Mouse (Mus musculus) hindbrain, embryonic 10.5 days (tissue): ENCODE results near the gene Ythdf2. TPM values are rescaled to one million over a fixed set of nuclear protein-coding genes. Genes with fewer than 3 reads are reported as not detected.
A peak's percentile ranks its signal among the peaks of the same experiment; 100 is the strongest.

ENCODE experiments used
- DNase-seq: peaks from one replicate; pipeline ENCODE4 v3.0.0-alpha.2; 2017; ENCODE audit warnings: low spot score
- H3K27ac ChIP-seq: fragments of 300-500 bp; sonication (generic); 2 replicates; pipeline ENCODE4 v1.5.1; 2016; ENCODE audit warnings: mild to moderate bottlenecking, moderate library complexity
- H3K27me3 ChIP-seq: fragments of 300-500 bp; sonication (generic); 2 replicates; pipeline ENCODE4 v1.6.1; 2016; ENCODE audit warnings: mild to moderate bottlenecking; ENCODE audit not compliant: poor library complexity, insufficient read depth, severe bottlenecking
- H3K36me3 ChIP-seq: fragments of 300-500 bp; sonication (generic); 2 replicates; pipeline ENCODE4 v1.6.1; 2016; ENCODE audit warnings: mild to moderate bottlenecking, moderate library complexity
- H3K4me1 ChIP-seq: fragments of 300-500 bp; sonication (generic); replicated peaks from 2 replicates; pipeline ENCODE4 v1.6.1; 2016; ENCODE audit warnings: mild to moderate bottlenecking
- H3K4me3 ChIP-seq: fragments of 300-500 bp; sonication (generic); 2 replicates; pipeline ENCODE4 v1.5.1; 2016; ENCODE audit warnings: mild to moderate bottlenecking, moderate library complexity
- H3K9me3 ChIP-seq: fragments of 300-500 bp; sonication (generic); 2 replicates; pipeline ENCODE4 v1.6.1; 2016; ENCODE audit warnings: mild to moderate bottlenecking, moderate library complexity
- WGBS: fragments of 180-500 bp; shearing (Covaris S2); methylation state at CpG from one replicate; pipeline ENCODE4 v1.1.7; 2016; 5-methylcytosine and 5-hydroxymethylcytosine counted together
- polyA plus RNA-seq: library from polyadenylated mRNA; unstranded; fragments of >200 nt; fragmentation: Nextera tagmentation; extraction: Ambion mirVana; gene quantifications from 2 replicates; pipeline ENCODE4 v1.2.1, GENCODE M21; 2016

The Ythdf2 gene
- polyA plus RNA-seq, result 136 and 142 TPM in 2 replicates

GRCm38 (mm10) chr4:132211953-132212734 lies at the start of gene Ythdf2:
Gene Ythdf2 (minus strand): TSS chr4:132212303.
- peak within 1 kb of the TSS; percentile 96 for H3K4me3 ChIP-seq
- peaks cover 28% of the 10 kb centered on the region for H3K4me1 ChIP-seq
- H3K36me3 ChIP-seq, result peaks cover 36% of the 10 kb centered on the region
- WGBS, result 1% methylated on average over 78 of the region's 78 CpGs
- H3K27ac ChIP-seq, result peak within 1 kb of the TSS; percentile 100
- no peaks in the 10 kb centered on the region for H3K27me3 ChIP-seq
- H3K9me3 ChIP-seq, result no peaks in the 10 kb centered on the region
- DNase-seq, result peak; percentile 96

DNA sequence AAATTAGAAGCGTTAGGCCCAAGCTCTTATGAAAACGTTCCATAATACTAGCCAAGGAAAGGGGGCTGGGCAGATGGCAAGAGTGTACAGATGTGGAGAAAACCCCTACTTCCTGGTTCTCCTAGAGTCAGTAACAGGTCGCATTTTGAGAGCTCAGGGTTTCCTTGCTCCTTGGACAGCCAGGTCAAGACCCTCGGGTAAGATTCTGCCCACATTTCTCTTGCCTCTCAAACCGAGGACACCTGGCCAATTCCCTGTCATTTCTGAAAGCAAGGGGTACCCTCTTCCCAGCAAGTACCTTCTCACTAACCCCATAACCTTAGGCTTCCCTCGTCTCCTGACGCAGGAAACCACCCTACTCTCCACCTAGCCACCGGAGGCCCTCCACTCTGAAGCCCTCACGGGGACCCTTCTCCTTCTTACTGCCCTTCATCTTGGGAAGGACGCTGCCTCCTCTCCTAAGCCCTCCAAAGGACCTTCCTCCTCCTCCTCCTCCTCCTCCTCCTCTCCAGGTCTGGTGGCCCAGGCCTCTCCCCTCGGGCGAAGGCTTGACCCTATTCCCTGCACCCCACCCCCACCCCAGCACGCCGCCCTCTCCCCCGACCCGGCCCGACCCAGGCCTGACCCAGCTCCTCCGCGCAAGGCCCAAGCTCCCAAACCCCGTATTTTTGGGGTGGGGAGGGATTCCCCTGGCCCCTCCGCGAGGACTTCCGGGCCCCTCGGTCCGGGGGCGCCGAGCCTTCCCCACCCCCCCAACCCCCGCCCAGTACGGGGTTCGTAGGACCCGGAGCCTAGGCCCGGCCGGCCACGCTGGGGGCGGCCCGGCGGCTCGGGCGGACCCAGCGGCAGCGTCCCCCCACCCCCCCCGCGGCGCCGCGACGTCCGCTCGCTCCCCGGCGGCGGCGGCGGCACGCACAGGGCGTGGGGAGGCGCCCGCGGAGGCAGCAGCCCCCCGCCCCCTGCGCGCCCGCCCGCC lies 48.6 kb upstream of the Ythdf2 start:
- DNase-seq, result peak; percentile 61
- WGBS, result 3% methylated on average over 58 of the region's 64 CpGs

GRCm38 (mm10) chr4:132259248-132259647 lies 47.1 kb upstream of the Ythdf2 start:
- no peaks in the 10 kb centered on the region for H3K9me3 ChIP-seq
- peaks cover 26% of the 10 kb centered on the region for H3K4me1 ChIP-seq
- WGBS, result 94% methylated on average over 4 of the region's 4 CpGs
- DNase-seq, result no peak
- peaks cover 8% of the 10 kb centered on the region; the same call in 1 of the 2 replicates for H3K36me3 ChIP-seq
- peak overlapping the region; percentile 96; the same call in 1 of the 2 replicates for H3K4me3 ChIP-seq
- H3K27ac ChIP-seq, result no peak overlapping the region
- no peaks in the 10 kb centered on the region for H3K27me3 ChIP-seq

More for the DNA sequence above, 48.6 kb upstream of the Ythdf2 start:
- Histone ChIP-seq H3K27me3 (no peaks in the 10 kb centered on the region), H3K4me1 (peaks cover 26% of the 10 kb centered on the region), H3K27ac (peak overlapping the region; percentile 99), H3K4me3 (peak overlapping the region; percentile 96), H3K9me3 (no peaks in the 10 kb centered on the region), H3K36me3 (peaks cover 8% of the 10 kb centered on the region; the same call in 1 of the 2 replicates)

- 92% methylated on average over 3 of the region's 3 CpGs for WGBS
- no peak for DNase-seq
- Histone ChIP-seq H3K4me3 (no peak overlapping the region), H3K27ac (no peak overlapping the region), H3K27me3 (no peaks in the 10 kb centered on the region), H3K9me3 (no peaks in the 10 kb centered on the region), H3K36me3 (peaks cover 23% of the 10 kb centered on the region), H3K4me1 (peaks cover 20% of the 10 kb centered on the region)
Observed at GRCm38 (mm10) chr4:132256384-132256783, 44.3 kb upstream of the Ythdf2 start.

GRCm38 (mm10) chr4:132254986-132255385 lies 42.9 kb upstream of the Ythdf2 start:
- peaks cover 12% of the 10 kb centered on the region for H3K4me1 ChIP-seq
- 81% methylated on average over 3 of the region's 3 CpGs for WGBS
- DNase-seq, result no peak
- no peaks in the 10 kb centered on the region for H3K27me3 ChIP-seq
- no peak overlapping the region for H3K4me3 ChIP-seq
- no peaks in the 10 kb centered on the region for H3K9me3 ChIP-seq
- no peak overlapping the region for H3K27ac ChIP-seq
- H3K36me3 ChIP-seq, result peaks cover 37% of the 10 kb centered on the region

DNA sequence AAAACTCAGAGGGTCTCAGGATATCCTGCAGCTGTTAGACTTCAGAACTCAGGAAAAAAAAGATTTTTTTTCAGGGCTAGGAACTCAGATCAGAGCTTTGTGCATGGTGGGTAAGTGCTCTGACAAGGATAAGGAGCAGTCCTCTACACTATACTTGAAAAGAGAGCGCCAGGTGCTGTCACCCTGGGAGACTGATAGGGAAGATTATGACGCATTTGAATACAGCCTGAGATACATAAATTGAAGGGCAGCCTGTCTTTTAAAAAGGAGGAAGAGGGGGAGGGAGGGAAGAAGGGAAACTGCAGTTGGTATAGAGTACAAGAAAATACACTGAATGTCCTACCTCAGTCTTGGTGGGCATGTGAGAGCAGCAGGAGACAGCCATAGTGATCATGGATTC lies 41.5 kb upstream of the Ythdf2 start:
- no peak overlapping the region; the same call in 1 of the 2 replicates for H3K27ac ChIP-seq
- H3K4me1 ChIP-seq, result no peaks in the 10 kb centered on the region
- peaks cover 51% of the 10 kb centered on the region for H3K36me3 ChIP-seq

DNA sequence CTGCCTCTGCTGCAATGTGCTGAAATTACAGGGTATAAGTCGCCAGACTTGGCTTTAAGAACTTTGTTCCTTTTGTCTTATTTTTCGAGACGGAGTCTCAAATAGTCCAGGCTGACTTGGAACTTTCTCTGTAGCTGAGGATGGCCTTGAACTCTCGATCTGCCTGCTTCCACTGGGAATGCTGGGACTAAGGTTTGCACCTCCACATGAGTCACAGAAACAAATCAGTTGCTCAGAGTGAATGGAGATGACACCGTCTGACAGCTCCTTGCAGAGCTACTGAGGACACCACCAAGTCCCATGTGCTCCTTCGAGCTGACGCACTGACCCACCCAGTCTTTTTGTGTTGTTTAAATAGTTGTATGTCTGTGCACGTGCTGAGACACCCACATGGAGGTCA lies 41.0 kb upstream of the Ythdf2 start:
- no peaks in the 10 kb centered on the region for H3K27me3 ChIP-seq
- no peaks in the 10 kb centered on the region for H3K9me3 ChIP-seq
- no peak overlapping the region for H3K27ac ChIP-seq
- no peaks in the 10 kb centered on the region for H3K4me1 ChIP-seq
- H3K4me3 ChIP-seq, result no peak overlapping the region
- 87% methylated on average over 8 of the region's 8 CpGs for WGBS
- no peak for DNase-seq
- H3K36me3 ChIP-seq, result peaks cover 51% of the 10 kb centered on the region

More for the DNA sequence above, 41.5 kb upstream of the Ythdf2 start:
- WGBS, result 84% methylated on average over 2 of the region's 2 CpGs
- Histone ChIP-seq H3K27me3 (no peaks in the 10 kb centered on the region), H3K9me3 (no peaks in the 10 kb centered on the region), H3K4me3 (no peak overlapping the region)
- no peak for DNase-seq

DNA sequence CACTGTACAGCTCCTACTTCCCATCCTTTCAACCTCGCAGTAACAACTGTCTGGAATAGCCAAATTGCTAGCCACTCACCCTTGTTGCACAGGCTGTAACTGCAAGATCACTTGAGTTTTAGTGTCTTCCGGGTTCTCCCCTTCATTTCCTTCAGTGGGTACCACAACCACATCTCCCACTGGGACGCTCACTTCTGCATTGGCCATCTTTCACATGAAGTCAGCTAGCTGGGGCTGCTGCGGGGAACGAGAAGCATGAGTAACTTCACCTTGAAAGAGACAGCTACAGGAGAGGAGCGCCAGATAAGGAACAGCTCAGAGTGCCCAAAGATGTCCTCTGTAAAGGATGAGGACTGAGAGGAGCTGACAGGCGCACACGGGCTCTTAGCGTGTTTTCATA lies 39.5 kb upstream of the Ythdf2 start:
- WGBS, result 94% methylated on average over 9 of the region's 9 CpGs
- H3K36me3 ChIP-seq, result peaks cover 67% of the 10 kb centered on the region
- no peaks in the 10 kb centered on the region for H3K4me1 ChIP-seq

DNA sequence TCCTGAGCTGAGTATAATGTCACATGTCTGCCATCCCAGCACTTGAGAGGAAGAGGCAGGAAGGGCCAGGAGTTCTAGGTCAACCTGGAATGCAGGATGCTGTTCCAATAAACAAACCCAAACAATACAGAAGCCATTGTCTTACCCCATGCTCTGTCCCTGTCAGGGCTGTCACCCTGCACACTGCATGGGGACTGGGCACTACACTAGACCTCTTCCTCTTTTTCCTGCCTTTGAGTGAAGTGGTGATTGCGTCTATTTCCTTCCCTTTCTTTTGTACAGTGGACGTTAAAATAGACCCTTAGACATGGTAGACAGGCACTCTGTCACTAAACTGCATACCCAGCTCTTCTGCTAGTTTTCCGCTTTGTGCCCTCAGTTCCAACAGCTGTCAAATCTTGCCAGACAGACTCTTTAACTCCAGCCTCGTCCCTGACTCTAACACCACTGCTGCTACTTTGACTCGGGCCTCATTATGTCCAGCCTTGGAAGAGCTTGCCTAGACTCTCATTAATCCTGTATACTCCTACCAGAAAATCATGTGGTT lies 35.4 kb upstream of the Ythdf2 start:
- Histone ChIP-seq H3K4me3 (no peak overlapping the region), H3K4me1 (no peaks in the 10 kb centered on the region), H3K36me3 (peaks cover 98% of the 10 kb centered on the region), H3K27ac (no peak overlapping the region), H3K27me3 (no peaks in the 10 kb centered on the region), H3K9me3 (no peaks in the 10 kb centered on the region)
- 91% methylated on average over 5 of the region's 5 CpGs for WGBS
- no peak for DNase-seq

More for the DNA sequence above, 39.5 kb upstream of the Ythdf2 start:
- Histone ChIP-seq H3K27ac (no peak overlapping the region), H3K27me3 (no peaks in the 10 kb centered on the region), H3K9me3 (no peaks in the 10 kb centered on the region), H3K4me3 (no peak overlapping the region)
- DNase-seq, result no peak

DNA sequence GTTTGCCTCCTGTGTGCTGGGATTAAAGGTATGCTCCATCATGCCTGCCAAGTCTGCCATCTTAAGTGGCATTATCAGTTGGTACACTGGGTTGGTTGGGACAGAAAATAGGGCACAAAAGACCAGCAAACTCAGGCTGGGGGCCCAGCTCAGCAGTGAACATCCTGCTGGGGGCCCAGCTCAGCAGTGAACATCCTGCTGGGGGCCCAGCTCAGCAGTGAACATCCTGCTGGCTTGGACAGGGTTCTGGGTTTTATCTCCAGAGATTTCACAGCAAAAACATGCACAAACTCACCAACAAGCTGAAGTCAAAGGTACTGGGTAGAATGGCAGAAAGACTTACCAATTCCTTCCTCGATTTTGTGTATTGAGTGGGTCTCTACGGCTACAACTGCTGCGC lies 33.5 kb upstream of the Ythdf2 start:
- 93% methylated on average over 3 of the region's 3 CpGs for WGBS
- DNase-seq, result no peak
- H3K4me1 ChIP-seq, result no peaks in the 10 kb centered on the region
- H3K36me3 ChIP-seq, result peaks cover 97% of the 10 kb centered on the region
- H3K27me3 ChIP-seq, result no peaks in the 10 kb centered on the region
- H3K27ac ChIP-seq, result no peak overlapping the region
- no peak overlapping the region for H3K4me3 ChIP-seq
- H3K9me3 ChIP-seq, result no peaks in the 10 kb centered on the region

DNA sequence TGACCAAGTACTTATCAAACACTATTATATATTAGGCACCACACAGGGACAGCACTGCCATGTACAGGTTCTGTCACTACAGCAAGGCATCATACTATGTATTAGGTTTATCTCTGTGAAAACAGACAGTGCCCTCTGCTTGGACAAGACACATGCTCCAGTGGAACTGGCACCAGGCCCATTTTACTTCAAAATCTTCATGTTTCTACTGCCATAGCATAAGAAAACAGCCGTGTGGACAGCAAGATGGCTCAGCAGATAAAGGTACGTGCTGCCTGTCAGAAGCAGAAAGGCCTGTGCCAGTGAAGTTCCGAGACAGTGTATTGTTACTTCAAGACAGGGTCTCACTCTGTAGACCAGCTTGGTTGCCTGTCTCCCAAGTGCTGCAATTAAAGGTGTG lies 29.1 kb upstream of the Ythdf2 start:
- Histone ChIP-seq H3K27me3 (no peaks in the 10 kb centered on the region), H3K4me1 (no peaks in the 10 kb centered on the region), H3K9me3 (no peaks in the 10 kb centered on the region), H3K27ac (no peak overlapping the region), H3K4me3 (no peak overlapping the region), H3K36me3 (peaks cover 97% of the 10 kb centered on the region)
- DNase-seq, result no peak
- WGBS, result 95% methylated on average over 3 of the region's 3 CpGs

GRCm38 (mm10) chr4:132240367-132240766 lies 28.3 kb upstream of the Ythdf2 start:
- no peak overlapping the region for H3K27ac ChIP-seq
- H3K9me3 ChIP-seq, result no peaks in the 10 kb centered on the region
- 92% methylated on average over 3 of the region's 3 CpGs for WGBS
- H3K36me3 ChIP-seq, result peaks cover 97% of the 10 kb centered on the region
- H3K4me1 ChIP-seq, result no peaks in the 10 kb centered on the region
- no peak for DNase-seq
- H3K4me3 ChIP-seq, result no peak overlapping the region
- H3K27me3 ChIP-seq, result no peaks in the 10 kb centered on the region
